Mouse (Mus musculus): Measurements from ENCODE around the gene Arl15. TPM values are rescaled to one million over a fixed set of nuclear protein-coding genes. Genes with fewer than 3 reads are reported as not detected.
A peak's percentile ranks its signal among the peaks of the same experiment; 100 is the strongest.

Arl15 gene
- polyA plus RNA-seq, 1 experiment from 2014 or later = 3.7 TPM

GRCm38 (mm10) chr13:114009786-114010185, 215.5 kb downstream of the Arl15 start:
- H3K4me1 ChIP-seq (replicated peaks; ENCODE audit: control insufficient read depth, insufficient read depth) = no peaks in the 10 kb centered on the region
- DNase-seq (ENCODE audit: low spot score) (no peak), ATAC-seq (ENCODE audit: low FRiP score, low TSS enrichment) (no peak)
- H3K9ac ChIP-seq (ENCODE audit: low read length) = no peak overlapping the region
- no peak for TF ChIP-seq EP300 (optimal IDR thresholded peaks at IDR 0.05)
- TF ChIP-seq CTCF (IDR thresholded peaks at IDR 0.05; ENCODE audit: low read depth) = no peak
- 73% methylated on average over 9 of the region's 9 CpGs for WGBS
- no peaks in the 10 kb centered on the region for H3K36me3 ChIP-seq (ENCODE audit: control insufficient read depth, insufficient read depth, low read length)
- no peak overlapping the region for H3K27ac ChIP-seq (replicated peaks)
- no peak overlapping the region for H3K4me2 ChIP-seq (replicated peaks; ENCODE audit: low read depth)
- no peaks in the 10 kb centered on the region for H3K9me3 ChIP-seq (ENCODE audit: control insufficient read depth, low read length)
- H3K4me3 ChIP-seq (ENCODE audit: low read depth, low read length) = no peak overlapping the region
- no peaks in the 10 kb centered on the region for H3K27me3 ChIP-seq (ENCODE audit: control insufficient read depth, insufficient read depth, low read length)

GRCm38 (mm10) chr13:114010521-114010920, 216.2 kb downstream of the Arl15 start:
- Histone ChIP-seq H3K9ac (ENCODE audit: low read length) (no peak overlapping the region), H3K9me3 (ENCODE audit: control insufficient read depth, low read length) (no peaks in the 10 kb centered on the region), H3K27me3 (ENCODE audit: control insufficient read depth, insufficient read depth, low read length) (no peaks in the 10 kb centered on the region), H3K4me3 (ENCODE audit: low read depth, low read length) (no peak overlapping the region), H3K36me3 (ENCODE audit: control insufficient read depth, insufficient read depth, low read length) (no peaks in the 10 kb centered on the region), H3K27ac (replicated peaks) (no peak overlapping the region), H3K4me2 (replicated peaks; ENCODE audit: low read depth) (no peak overlapping the region), H3K4me1 (replicated peaks; ENCODE audit: control insufficient read depth, insufficient read depth) (no peaks in the 10 kb centered on the region)
- TF ChIP-seq CTCF (IDR thresholded peaks at IDR 0.05; ENCODE audit: low read depth) (no peak), EP300 (optimal IDR thresholded peaks at IDR 0.05) (no peak)
- ATAC-seq (ENCODE audit: low FRiP score, low TSS enrichment) (no peak), DNase-seq (ENCODE audit: low spot score) (no peak)
- WGBS = 78% methylated on average over 9 of the region's 9 CpGs

- Histone ChIP-seq H3K9ac (ENCODE audit: low read length) (no peak overlapping the region), H3K27me3 (ENCODE audit: control insufficient read depth, insufficient read depth, low read length) (no peaks in the 10 kb centered on the region), H3K9me3 (ENCODE audit: control insufficient read depth, low read length) (no peaks in the 10 kb centered on the region), H3K4me3 (ENCODE audit: low read depth, low read length) (no peak overlapping the region), H3K4me1 (replicated peaks; ENCODE audit: control insufficient read depth, insufficient read depth) (no peaks in the 10 kb centered on the region), H3K36me3 (ENCODE audit: control insufficient read depth, insufficient read depth, low read length) (no peaks in the 10 kb centered on the region), H3K4me2 (replicated peaks; ENCODE audit: low read depth) (no peak overlapping the region), H3K27ac (replicated peaks) (no peak overlapping the region)
- no peak for TF ChIP-seq CTCF (IDR thresholded peaks at IDR 0.05; ENCODE audit: low read depth)
- TF ChIP-seq EP300 (optimal IDR thresholded peaks at IDR 0.05) = no peak
- ATAC-seq (ENCODE audit: low FRiP score, low TSS enrichment) = no peak
- 73% methylated on average over 12 of the region's 12 CpGs for WGBS
- DNase-seq (ENCODE audit: low spot score) = no peak
Observed at GRCm38 (mm10) chr13:114011019-114011418, 216.7 kb downstream of the Arl15 start.

- H3K4me3 ChIP-seq (ENCODE audit: low read depth, low read length) = no peak overlapping the region
- DNase-seq (ENCODE audit: low spot score) (no peak), ATAC-seq (ENCODE audit: low FRiP score, low TSS enrichment) (no peak)
- H3K9ac ChIP-seq (ENCODE audit: low read length) = no peak overlapping the region
- H3K36me3 ChIP-seq (ENCODE audit: control insufficient read depth, insufficient read depth, low read length) = no peaks in the 10 kb centered on the region
- H3K27me3 ChIP-seq (ENCODE audit: control insufficient read depth, insufficient read depth, low read length) = no peaks in the 10 kb centered on the region
- TF ChIP-seq CTCF (IDR thresholded peaks at IDR 0.05; ENCODE audit: low read depth) = no peak
- no peak for TF ChIP-seq EP300 (optimal IDR thresholded peaks at IDR 0.05)
- H3K4me1 ChIP-seq (replicated peaks; ENCODE audit: control insufficient read depth, insufficient read depth) = no peaks in the 10 kb centered on the region
- H3K9me3 ChIP-seq (ENCODE audit: control insufficient read depth, low read length) = no peaks in the 10 kb centered on the region
- H3K27ac ChIP-seq (replicated peaks) = no peak overlapping the region
- WGBS = 42% methylated on average over 8 of the region's 8 CpGs
- peak overlapping the region; percentile 15; the same call in 1 of the 2 replicates for H3K4me2 ChIP-seq (replicated peaks; ENCODE audit: low read depth)
Observed at GRCm38 (mm10) chr13:114017928-114018327, 223.6 kb downstream of the Arl15 start.

- no peak for TF ChIP-seq EP300 (optimal IDR thresholded peaks at IDR 0.05)
- no peak for TF ChIP-seq CTCF (IDR thresholded peaks at IDR 0.05; ENCODE audit: low read depth)
- Histone ChIP-seq H3K36me3 (ENCODE audit: control insufficient read depth, insufficient read depth, low read length) (no peaks in the 10 kb centered on the region), H3K4me2 (replicated peaks; ENCODE audit: low read depth) (no peak overlapping the region), H3K27ac (replicated peaks) (no peak overlapping the region), H3K4me3 (ENCODE audit: low read depth, low read length) (no peak overlapping the region), H3K9me3 (ENCODE audit: control insufficient read depth, low read length) (no peaks in the 10 kb centered on the region), H3K27me3 (ENCODE audit: control insufficient read depth, insufficient read depth, low read length) (no peaks in the 10 kb centered on the region), H3K4me1 (replicated peaks; ENCODE audit: control insufficient read depth, insufficient read depth) (no peaks in the 10 kb centered on the region), H3K9ac (ENCODE audit: low read length) (no peak overlapping the region)
- WGBS = 68% methylated on average over 7 of the region's 7 CpGs
- ATAC-seq (ENCODE audit: low FRiP score, low TSS enrichment) = no peak
- no peak for DNase-seq (ENCODE audit: low spot score)
Observed at GRCm38 (mm10) chr13:114023541-114023940, 229.2 kb downstream of the Arl15 start.

GRCm38 (mm10) chr13:114026306-114026705, 232.0 kb downstream of the Arl15 start:
- no peaks in the 10 kb centered on the region for H3K27me3 ChIP-seq (ENCODE audit: control insufficient read depth, insufficient read depth, low read length)
- ATAC-seq (ENCODE audit: low FRiP score, low TSS enrichment) = no peak
- no peaks in the 10 kb centered on the region for H3K36me3 ChIP-seq (ENCODE audit: control insufficient read depth, insufficient read depth, low read length)
- H3K4me1 ChIP-seq (replicated peaks; ENCODE audit: control insufficient read depth, insufficient read depth) = no peaks in the 10 kb centered on the region
- H3K9ac ChIP-seq (ENCODE audit: low read length) = no peak overlapping the region
- no peaks in the 10 kb centered on the region for H3K9me3 ChIP-seq (ENCODE audit: control insufficient read depth, low read length)
- H3K4me2 ChIP-seq (replicated peaks; ENCODE audit: low read depth) = no peak overlapping the region
- H3K4me3 ChIP-seq (ENCODE audit: low read depth, low read length) = no peak overlapping the region
- WGBS = 87% methylated on average over 6 of the region's 6 CpGs
- no peak for TF ChIP-seq EP300 (optimal IDR thresholded peaks at IDR 0.05)
- no peak for TF ChIP-seq CTCF (IDR thresholded peaks at IDR 0.05; ENCODE audit: low read depth)
- DNase-seq (ENCODE audit: low spot score) = no peak
- no peak overlapping the region for H3K27ac ChIP-seq (replicated peaks)
